Mouse (Mus musculus) stomach, postnatal 0 days (tissue): ENCODE measurements around the gene Otulin.

ENCODE experiments used
- CTCF ChIP-seq: IDR thresholded peaks from 2 replicates; pipeline ENCODE4 v1.5.1; 2016; ENCODE audit warnings: antibody characterized with exemption, low read depth, mild to moderate bottlenecking, moderate library complexity
- EP300 ChIP-seq: optimal IDR thresholded peaks from 2 replicates; pipeline ENCODE3; 2016; ENCODE audit warnings: antibody characterized with exemption

DNA sequence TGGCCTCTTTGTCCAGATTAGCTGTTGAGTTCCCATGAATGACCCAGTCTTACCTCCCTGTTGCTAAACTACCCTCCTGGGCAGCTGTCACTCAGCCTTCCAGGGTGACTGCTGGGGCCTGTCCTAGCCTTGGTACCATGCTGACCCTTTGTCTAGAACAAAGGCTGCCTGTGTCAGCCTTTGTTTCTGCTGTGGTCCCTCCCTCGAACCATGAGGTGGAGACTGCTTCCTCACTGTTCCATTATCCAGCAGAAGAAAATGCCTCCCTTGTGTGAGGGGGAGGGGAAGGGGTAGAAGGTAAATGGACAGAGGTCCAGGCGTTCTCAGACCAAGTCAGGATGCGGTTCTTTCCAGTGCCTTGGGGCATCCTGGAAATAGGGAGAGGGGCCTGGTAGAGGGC, 48.9 kb downstream of the Otulin start:
- no peak for TF ChIP-seq CTCF
- TF ChIP-seq EP300: no peak
